Mouse (Mus musculus) kidney, embryonic 16.5 days (tissue): ENCODE results near the gene Gucy2c. TPM values are rescaled to one million over a fixed set of nuclear protein-coding genes. Genes with fewer than 3 reads are reported as not detected.

ENCODE experiments used
- microRNA-seq: library from miRNA; unstranded; fragments of <30 nt; microRNA quantifications from one replicate; pipeline ENCODE4, GENCODE M21; 2016
- polyA plus RNA-seq: library from polyadenylated mRNA; unstranded; fragments of >200 nt; fragmentation: Nextera tagmentation; extraction: Ambion mirVana; gene quantifications from 2 replicates; pipeline ENCODE4 v1.2.1, GENCODE M21; 2015

Gucy2c gene
- polyA plus RNA-seq, 1 experiment from 2014 or later: 0.11 TPM

Small RNA genes lying within 50 kb of the gene (microRNA-seq; reads per million reads assigned to microRNA genes)
- gene Gm44364: not detected

Other genes with a start within 250 kb of the Gucy2c start
- 5.3 and 5.7 TPM in 2 replicates for gene Plbd1, start 119.8 kb downstream of the Gucy2c start, polyA plus RNA-seq
- gene Hist4h4, start 22.6 kb upstream of the Gucy2c start, polyA plus RNA-seq: 0.55 and 0.81 TPM in 2 replicates
- 104 and 115 TPM in 2 replicates for gene H2afj, start 26.5 kb upstream of the Gucy2c start, polyA plus RNA-seq
- gene BC049715, start 45.9 kb upstream of the Gucy2c start, polyA plus RNA-seq: 1.6 and 1.9 TPM in 2 replicates
- 110 and 122 TPM in 2 replicates for gene Wbp11, start 46.5 kb upstream of the Gucy2c start, polyA plus RNA-seq
- 2.4 and 2.5 TPM in 2 replicates for gene Smco3, start 53.7 kb upstream of the Gucy2c start, polyA plus RNA-seq
- gene Art4, start 76.0 kb upstream of the Gucy2c start, polyA plus RNA-seq: 5.6 and 6.4 TPM in 2 replicates
- 226 and 274 TPM in 2 replicates for gene Mgp, start 94.1 kb upstream of the Gucy2c start, polyA plus RNA-seq
- 0.22 and 0.23 TPM in 2 replicates for gene Erp27, start 140.4 kb upstream of the Gucy2c start, polyA plus RNA-seq
- 0.49 and 0.55 TPM in 2 replicates for gene Pde6h, start 142.1 kb upstream of the Gucy2c start, polyA plus RNA-seq
- gene Arhgdib, start 160.1 kb upstream of the Gucy2c start, polyA plus RNA-seq: 67.6 and 69.5 TPM in 2 replicates